Mouse (Mus musculus) neutrophil, adult 83 days (primary cell): ENCODE data around the gene Etv1. TPM values are rescaled to one million over a fixed set of nuclear protein-coding genes. Genes with fewer than 3 reads are reported as not detected.

Experiments
- total RNA-seq, 2 experiments: library from RNA; stranded (reverse); gene quantifications; one replicate each; pipeline ENCODE4 v1.2.4; 2023

Gene Etv1
- 1 to 10 TPM in 1 of 2 experiments, under 1 TPM in 1; 0.40 to 1.0 TPM for total RNA-seq

DNA sequence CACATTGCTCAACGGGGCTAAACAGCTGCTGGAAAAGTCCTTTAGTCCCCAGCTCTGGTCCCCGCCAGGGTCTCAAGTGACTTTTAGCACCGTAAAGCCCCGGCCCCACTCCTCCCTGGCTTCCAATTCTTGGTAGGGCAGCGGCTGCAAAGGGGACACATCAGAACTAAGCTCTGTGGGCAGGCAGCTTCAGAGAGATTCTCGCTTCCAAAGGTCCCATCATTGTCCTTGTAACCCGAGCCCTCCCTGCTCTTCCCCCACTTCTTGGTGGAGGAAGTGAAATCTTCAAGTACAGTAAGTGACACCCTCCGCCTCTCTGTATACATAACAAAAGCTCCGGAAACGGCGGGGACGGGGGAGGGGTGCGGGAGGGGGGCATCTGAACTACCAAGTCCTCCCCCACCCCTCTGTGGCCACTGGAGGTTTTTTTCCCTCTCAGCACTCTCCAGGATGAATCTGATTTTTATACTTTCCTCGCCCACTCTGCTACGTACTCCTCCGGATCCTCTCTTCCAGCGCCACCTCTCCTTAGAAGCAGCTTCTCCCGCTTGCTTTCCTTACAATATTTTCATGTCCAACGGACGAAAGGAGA lies at the start of gene Etv1:
TSS of gene Etv1 (plus strand) at position 195 of the 592 bp plus-strand sequence.

